Mouse (Mus musculus) intestine, embryonic 15.5 days (tissue): ENCODE results near the gene Rpl3l. TPM values are rescaled to one million over a fixed set of nuclear protein-coding genes. Genes with fewer than 3 reads are reported as not detected.
A peak's percentile ranks its signal among the peaks of the same experiment; 100 is the strongest.
"Not testable (repeated sequence)": the region's sequence is repeated elsewhere in the genome, so short reads cannot be mapped to it uniquely, and the experiment has no call there.

Source experiments
- ATAC-seq: fragments of 200-750 bp; cut with Nextera tagmentation; 2 replicates; pipeline ENCODE4 v1.8.0; 2017; ENCODE audit warnings: moderate TSS enrichment, moderate library complexity
- H3K27ac ChIP-seq: fragments of 300-500 bp; sonication (generic); 2 replicates; pipeline ENCODE4 v1.5.1; 2015; ENCODE audit warnings: mild to moderate bottlenecking, inconsistent platforms
- H3K27me3 ChIP-seq: fragments of 300-500 bp; sonication (generic); replicated peaks from 2 replicates; pipeline ENCODE4 v1.6.1; 2015; ENCODE audit warnings: inconsistent platforms
- H3K36me3 ChIP-seq: fragments of 300-500 bp; sonication (generic); 2 replicates; pipeline ENCODE4 v1.6.1; 2015; ENCODE audit warnings: inconsistent platforms
- H3K4me1 ChIP-seq: fragments of 300-500 bp; sonication (generic); replicated peaks from 2 replicates; pipeline ENCODE4 v1.6.1; 2015; ENCODE audit warnings: inconsistent platforms
- H3K4me2 ChIP-seq: fragments of 300-500 bp; sonication (generic); replicated peaks from 2 replicates; pipeline ENCODE4 v1.6.1; 2015; ENCODE audit warnings: mild to moderate bottlenecking, inconsistent platforms
- H3K4me3 ChIP-seq: fragments of 300-500 bp; sonication (generic); replicated peaks from 2 replicates; pipeline ENCODE4 v1.5.1; 2015; ENCODE audit warnings: inconsistent platforms
- H3K9ac ChIP-seq: fragments of 300-500 bp; sonication (generic); 2 replicates; pipeline ENCODE4 v1.6.1; 2015; ENCODE audit warnings: inconsistent platforms
- H3K9me3 ChIP-seq: fragments of 300-500 bp; sonication (generic); 2 replicates; pipeline ENCODE4 v1.6.1; 2016; ENCODE audit warnings: inconsistent platforms
- WGBS: fragments of 180-500 bp; shearing (Covaris S2); methylation state at CpG from one replicate; pipeline ENCODE4 v1.1.7; 2015; 5-methylcytosine and 5-hydroxymethylcytosine counted together
- polyA plus RNA-seq: library from polyadenylated mRNA; unstranded; fragments of >200 nt; fragmentation: Nextera tagmentation; extraction: Ambion mirVana; gene quantifications from 2 replicates; pipeline ENCODE4 v1.2.1, GENCODE M21; 2015

Gene Rpl3l
- polyA plus RNA-seq, 1 experiment from 2014 or later = not detected

DNA sequence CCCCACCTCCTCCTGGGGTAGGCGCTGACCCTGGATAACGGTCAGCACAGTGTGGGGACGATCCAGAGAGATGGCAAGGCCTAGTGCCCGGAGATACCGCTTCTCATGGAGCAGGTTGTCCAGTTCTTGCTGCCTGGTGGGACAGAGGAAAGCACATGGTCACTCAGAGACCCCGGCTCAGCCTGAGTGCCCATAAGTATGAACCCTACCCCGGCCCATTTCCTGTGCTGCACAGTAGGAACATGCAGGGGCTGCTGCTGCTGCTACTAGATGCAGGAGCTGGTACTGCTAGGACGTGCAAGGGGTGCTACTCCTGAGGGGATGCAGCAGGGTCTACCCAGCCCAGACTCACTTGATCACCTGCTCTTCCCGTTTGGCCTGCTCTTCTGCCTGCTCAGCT lies 26.4 kb upstream of the Rpl3l start:
- ATAC-seq = no peak
- Histone ChIP-seq H3K4me3 (no peak overlapping the region), H3K27me3 (no peaks in the 10 kb centered on the region), H3K9me3 (no peaks in the 10 kb centered on the region), H3K4me1 (peaks cover 22% of the 10 kb centered on the region), H3K27ac (no peak overlapping the region), H3K9ac (no peak overlapping the region), H3K36me3 (peaks cover 35% of the 10 kb centered on the region), H3K4me2 (no peak overlapping the region)
- 86% methylated on average over 9 of the region's 9 CpGs for WGBS

DNA sequence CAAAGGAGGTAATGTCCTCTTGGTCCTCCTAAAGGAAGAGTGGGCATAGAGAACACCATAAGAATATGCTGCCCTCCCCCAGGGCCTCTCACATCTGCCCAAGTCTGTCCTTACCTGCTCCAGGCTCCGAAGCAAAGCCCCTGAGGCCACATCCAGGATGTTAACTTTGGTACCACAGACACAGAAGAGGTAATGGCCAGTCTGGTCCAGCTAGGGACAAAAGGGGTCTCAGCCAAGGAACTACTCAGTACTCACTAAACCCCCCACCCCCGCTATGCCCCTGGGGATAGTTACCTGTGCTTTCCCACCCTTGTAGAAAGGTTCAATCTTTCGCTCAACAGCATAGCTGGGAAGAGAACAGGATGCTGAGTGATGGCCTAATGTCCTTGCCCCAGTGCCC lies 21.8 kb upstream of the Rpl3l start:
- H3K4me1 ChIP-seq = peaks cover 6% of the 10 kb centered on the region; the same call in 1 of the 2 replicates
- H3K27me3 ChIP-seq = no peaks in the 10 kb centered on the region
- no peak overlapping the region for H3K4me3 ChIP-seq
- H3K36me3 ChIP-seq = peaks cover 24% of the 10 kb centered on the region
- H3K9me3 ChIP-seq = no peaks in the 10 kb centered on the region
- H3K4me2 ChIP-seq = no peak overlapping the region
- H3K27ac ChIP-seq = no peak overlapping the region
- no peak for ATAC-seq
- WGBS = 90% methylated on average over 3 of the region's 3 CpGs
- H3K9ac ChIP-seq = no peak overlapping the region

DNA sequence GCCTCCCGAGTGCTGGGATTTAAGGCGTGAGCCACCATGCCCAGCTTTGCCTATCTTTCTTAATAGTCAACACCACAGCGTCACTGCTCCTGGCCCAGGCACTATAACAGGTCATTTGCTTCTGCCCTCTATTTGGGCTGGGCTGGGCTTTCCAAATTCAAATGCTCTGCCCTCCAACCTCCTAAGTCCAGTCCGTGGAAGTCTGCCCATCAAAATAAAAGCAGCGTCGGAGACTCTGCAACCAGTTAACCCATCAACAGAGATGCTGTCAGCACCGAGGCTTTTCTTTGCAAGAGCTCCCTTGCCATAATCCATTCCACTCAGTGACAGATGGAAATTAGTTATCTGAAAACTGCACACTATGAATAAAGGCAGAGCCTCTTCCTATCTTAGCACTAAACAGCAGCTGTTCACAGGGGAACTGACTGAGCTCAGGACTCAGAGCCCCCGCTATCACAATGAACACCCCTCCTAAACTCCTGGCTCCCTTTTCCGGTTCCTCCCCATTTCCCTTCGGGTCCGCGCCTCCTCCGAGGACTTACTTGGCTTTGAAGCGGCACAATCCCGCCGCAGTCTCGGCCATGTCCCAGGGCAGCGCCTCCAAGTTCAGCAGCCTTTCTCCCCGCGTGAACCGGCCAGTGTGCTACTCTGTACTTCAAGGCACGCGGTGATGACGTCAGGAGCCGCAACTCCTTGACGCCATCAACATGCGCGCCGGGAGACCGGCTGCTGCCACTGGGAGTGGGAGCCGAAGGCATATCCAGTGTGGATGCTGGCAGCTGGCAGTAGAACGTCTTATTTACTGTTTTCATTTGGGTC lies 20.4 kb upstream of the Rpl3l start, which contains the start of gene Tbl3:
TSS of gene Tbl3 (minus strand) at position 679 of the 819 bp plus-strand sequence.
- Histone ChIP-seq H3K36me3 (peaks cover 11% of the 10 kb centered on the region), H3K4me2 (peak within 1 kb of the TSS; percentile 81), H3K9ac (peak within 1 kb of the TSS; percentile 77), H3K4me1 (peaks cover 6% of the 10 kb centered on the region; the same call in 1 of the 2 replicates), H3K27ac (peak within 1 kb of the TSS; percentile 83), H3K9me3 (no peaks in the 10 kb centered on the region), H3K4me3 (peak within 1 kb of the TSS; percentile 80), H3K27me3 (no peaks in the 10 kb centered on the region)
- WGBS = 3% methylated on average over 32 of the region's 32 CpGs
- ATAC-seq = peak; percentile 91

DNA sequence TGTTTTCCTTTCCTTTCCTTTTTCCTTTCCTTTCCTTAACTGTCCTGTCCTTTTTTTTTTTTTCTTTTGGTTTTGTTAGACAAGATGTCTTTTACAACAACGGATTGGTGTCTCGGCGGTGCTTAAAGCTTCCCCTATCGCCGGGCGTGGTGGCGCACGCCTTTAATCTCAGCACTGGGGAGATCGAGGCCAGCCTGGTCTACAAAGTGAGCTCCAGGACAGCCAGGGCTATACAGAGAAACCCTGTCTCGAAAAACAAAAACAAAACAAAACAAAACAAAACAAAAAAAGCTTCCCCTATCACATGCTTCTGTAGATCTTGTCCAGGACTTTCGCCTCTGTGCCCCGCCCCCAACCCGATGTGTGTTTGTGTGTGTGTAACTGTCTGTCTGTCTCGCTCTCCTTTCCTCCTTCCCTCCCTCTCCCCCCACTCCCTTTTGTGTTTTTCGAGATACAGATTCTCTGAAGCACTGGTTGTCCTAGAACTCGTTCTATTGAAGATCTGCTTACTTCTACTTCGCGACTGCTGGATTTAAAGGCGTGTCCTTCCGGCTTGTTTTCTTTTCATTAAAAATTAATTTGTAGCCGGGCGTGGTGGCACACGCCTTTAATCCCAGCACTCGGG lies 19.7 kb upstream of the Rpl3l start:
- Histone ChIP-seq H3K4me3 (peak overlapping the region; percentile 80), H3K4me1 (peaks cover 6% of the 10 kb centered on the region; the same call in 1 of the 2 replicates), H3K4me2 (peak overlapping the region; percentile 81), H3K36me3 (peaks cover 8% of the 10 kb centered on the region), H3K27ac (peak overlapping the region; percentile 83), H3K9ac (peak overlapping the region; percentile 77), H3K27me3 (no peaks in the 10 kb centered on the region), H3K9me3 (no peaks in the 10 kb centered on the region)
- 3% methylated on average over 24 of the region's 24 CpGs for WGBS
- peak; percentile 71 for ATAC-seq

DNA sequence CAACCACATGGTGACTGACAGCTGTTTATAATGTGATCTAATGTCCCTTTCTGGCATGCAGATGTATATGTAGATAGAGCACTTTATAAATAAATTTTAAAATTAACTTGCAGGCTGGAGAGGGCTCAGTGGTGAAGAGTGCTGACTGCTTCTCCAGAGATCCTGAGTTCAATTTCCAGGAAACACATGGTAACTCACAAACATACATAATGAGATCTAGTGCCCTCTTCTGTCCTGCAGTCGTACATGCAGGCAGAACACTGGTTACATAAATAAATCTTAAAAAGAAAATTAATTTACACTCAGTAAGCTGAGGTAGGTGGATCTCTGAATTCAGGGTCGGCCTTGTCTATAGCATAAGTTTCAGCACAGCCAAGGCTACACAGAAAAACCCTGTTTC lies 19.0 kb upstream of the Rpl3l start:
- Histone ChIP-seq H3K4me3 (no peak overlapping the region), H3K27me3 (no peaks in the 10 kb centered on the region), H3K9me3 (no peaks in the 10 kb centered on the region), H3K36me3 (peaks cover 8% of the 10 kb centered on the region), H3K4me1 (peaks cover 6% of the 10 kb centered on the region; the same call in 1 of the 2 replicates), H3K9ac (no peak overlapping the region), H3K4me2 (no peak overlapping the region; the same call in 1 of the 2 replicates), H3K27ac (no peak overlapping the region)
- WGBS = 34% methylated on average over 2 of the region's 2 CpGs
- ATAC-seq = no peak

DNA sequence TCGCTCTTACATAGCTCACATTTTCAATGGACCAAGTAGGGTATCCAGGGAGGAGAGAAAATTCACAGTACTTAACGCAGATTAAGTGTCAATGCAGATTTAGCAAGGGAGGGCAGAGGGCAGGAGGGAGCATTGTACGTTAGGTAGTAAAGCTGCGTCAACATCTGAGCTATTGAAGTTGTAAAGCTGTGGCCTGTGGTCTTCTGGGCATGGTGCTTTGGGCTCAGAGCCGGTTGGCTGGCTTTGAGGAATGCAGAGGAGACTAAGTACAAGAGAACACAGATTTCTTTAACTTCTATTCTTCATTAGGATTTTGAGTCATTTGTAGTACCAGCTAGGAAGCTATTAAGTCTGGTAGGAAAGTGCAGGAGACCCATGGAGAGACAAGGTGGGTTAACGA lies 12.1 kb upstream of the Rpl3l start:
- H3K27me3 ChIP-seq = no peaks in the 10 kb centered on the region
- no peaks in the 10 kb centered on the region for H3K9me3 ChIP-seq
- H3K9ac ChIP-seq = no peak overlapping the region
- peaks cover 12% of the 10 kb centered on the region; the same call in 1 of the 2 replicates for H3K36me3 ChIP-seq
- no peaks in the 10 kb centered on the region for H3K4me1 ChIP-seq
- no peak for ATAC-seq
- no peak overlapping the region for H3K4me3 ChIP-seq
- 74% methylated on average over 6 of the region's 6 CpGs for WGBS
- H3K4me2 ChIP-seq = no peak overlapping the region
- H3K27ac ChIP-seq = no peak overlapping the region

DNA sequence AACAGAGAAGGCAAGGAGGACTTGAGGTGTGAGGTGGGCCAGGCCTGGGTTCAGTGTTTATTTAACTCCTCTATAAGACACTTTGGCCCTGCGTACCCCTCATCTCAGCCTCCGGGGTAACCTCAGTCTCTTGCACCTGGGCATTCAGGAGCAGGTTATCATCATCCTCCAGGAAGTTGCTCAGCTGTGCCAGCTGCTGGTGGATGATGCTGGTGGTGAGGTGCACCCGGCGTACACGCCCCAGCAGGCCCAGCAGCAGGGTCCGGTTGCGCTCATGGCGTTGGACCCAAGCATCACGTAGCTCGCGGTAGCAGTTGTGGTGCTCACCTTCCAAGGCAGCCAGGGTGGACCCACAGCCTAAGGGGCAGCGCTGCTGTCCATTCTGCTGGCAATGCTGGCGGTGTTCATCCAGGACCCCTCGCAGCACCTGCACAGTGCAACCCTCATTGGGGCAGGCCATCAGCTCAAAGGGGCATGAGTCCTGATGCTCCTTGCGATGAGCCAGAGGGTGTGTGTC lies 11.4 kb upstream of the Rpl3l start:
- no peaks in the 10 kb centered on the region for H3K27me3 ChIP-seq
- H3K36me3 ChIP-seq = peaks cover 14% of the 10 kb centered on the region
- H3K27ac ChIP-seq = no peak overlapping the region
- no peak overlapping the region for H3K9ac ChIP-seq
- H3K9me3 ChIP-seq = no peaks in the 10 kb centered on the region
- no peak overlapping the region for H3K4me3 ChIP-seq
- H3K4me1 ChIP-seq = 0 out of 2 replicates have a peak, but pooled peaks cover under 1% of the 10 kb centered on the region
- no peak overlapping the region for H3K4me2 ChIP-seq
- no peak for ATAC-seq
- 94% methylated on average over 15 of the region's 15 CpGs for WGBS

DNA sequence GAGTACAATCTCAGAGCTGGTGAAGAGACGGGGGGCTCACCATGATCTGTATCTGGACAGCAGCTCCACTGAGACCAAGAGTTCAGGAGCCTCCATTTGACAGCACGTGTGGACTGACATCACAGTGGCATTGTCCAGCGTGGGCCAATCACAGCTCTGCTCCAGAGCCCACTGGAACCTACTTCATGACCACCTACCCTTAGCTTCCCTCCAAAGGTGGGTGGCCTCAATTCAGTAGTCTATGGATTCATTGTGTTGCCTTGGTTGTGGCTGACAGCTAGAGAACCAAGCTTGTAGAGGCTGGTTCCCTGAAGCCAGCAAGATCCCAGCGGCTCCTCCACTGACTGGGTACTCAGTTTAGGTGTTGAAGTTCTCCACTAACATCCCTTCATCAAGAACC lies 9.7 kb upstream of the Rpl3l start, which contains the start of the genes Rnf151 and Rps2:
TSS of gene Rnf151 (minus strand) at position 121 of the 400 bp plus-strand sequence.
TSS of gene Rps2 (plus strand) at position 174 of the 400 bp plus-strand sequence.
- Histone ChIP-seq H3K4me3 (peak within 1 kb of the TSS; percentile 72), H3K27ac (no peak within 1 kb of the TSS), H3K4me1 (peaks cover 16% of the 10 kb centered on the region), H3K9me3 (no peaks in the 10 kb centered on the region), H3K4me2 (peak within 1 kb of the TSS; percentile 55), H3K36me3 (peaks cover 26% of the 10 kb centered on the region), H3K9ac (peak within 1 kb of the TSS; percentile 92), H3K27me3 (no peaks in the 10 kb centered on the region)
- WGBS = 80% methylated on average over 4 of the region's 4 CpGs
- no peak for ATAC-seq

DNA sequence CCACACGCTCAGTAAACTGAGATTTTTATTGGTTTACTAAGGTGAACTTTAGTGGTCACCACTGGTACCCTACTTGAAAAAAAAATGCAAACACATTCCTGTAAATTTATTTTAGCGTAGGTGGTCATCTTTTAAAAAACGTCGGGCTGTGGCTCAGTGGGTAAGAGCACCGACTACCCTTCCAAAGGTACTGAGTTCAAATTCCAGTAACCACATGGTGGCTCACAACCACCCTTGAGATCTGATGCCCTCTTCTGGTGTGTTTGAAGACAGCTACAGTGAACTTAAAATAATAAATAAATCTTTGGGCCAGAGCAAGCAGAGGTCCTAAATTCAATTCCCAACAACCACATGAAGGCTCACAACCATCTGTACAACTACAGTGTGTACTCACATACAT lies 8.7 kb upstream of the Rpl3l start:
- Histone ChIP-seq H3K4me2 (peak overlapping the region; percentile 55), H3K36me3 (peaks cover 26% of the 10 kb centered on the region), H3K4me3 (peak overlapping the region; percentile 72), H3K9ac (peak overlapping the region; percentile 92), H3K4me1 (peaks cover 23% of the 10 kb centered on the region)
- not testable (repeated sequence) for H3K27me3 ChIP-seq, H3K27ac ChIP-seq, ATAC-seq, H3K9me3 ChIP-seq
- 61% methylated on average over 5 of the region's 5 CpGs for WGBS

DNA sequence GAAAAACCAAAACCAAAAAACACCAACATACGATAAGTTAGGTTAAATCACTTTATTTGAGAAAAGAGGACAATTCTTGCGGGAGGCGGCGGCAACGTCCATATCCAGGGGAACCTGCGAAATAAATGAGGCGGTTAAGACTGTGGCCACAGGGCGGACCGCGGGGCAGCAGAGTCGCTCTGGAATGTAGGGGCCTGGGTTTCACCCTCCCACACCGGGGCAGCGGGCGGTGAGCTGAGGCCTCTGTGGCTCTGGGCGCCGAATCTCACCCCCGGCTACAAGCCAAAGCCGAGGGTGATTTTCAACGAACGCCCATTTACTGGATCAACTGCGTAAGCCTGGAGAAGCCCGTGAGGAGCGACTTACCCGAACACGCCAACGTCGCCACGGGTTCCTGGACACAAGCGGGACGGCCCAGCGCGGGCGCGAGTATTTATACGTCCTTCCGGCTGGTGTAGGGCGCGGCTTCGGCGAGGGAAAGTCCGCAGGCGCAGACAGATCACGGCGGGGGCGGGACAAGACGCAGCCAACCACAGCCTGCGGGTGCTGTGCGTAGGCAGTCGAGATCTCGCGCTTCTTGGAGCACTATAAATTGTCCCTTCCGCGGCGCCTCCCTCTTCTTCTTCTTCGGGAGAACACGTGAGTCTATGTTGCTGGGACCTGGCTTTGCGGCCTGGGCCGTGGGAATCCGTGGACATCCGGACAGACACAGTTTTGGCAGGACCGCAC lies 8.0 kb upstream of the Rpl3l start:
- Histone ChIP-seq H3K27me3 (no peaks in the 10 kb centered on the region), H3K4me2 (peak overlapping the region; percentile 71), H3K4me3 (peak overlapping the region; percentile 72), H3K4me1 (peaks cover 23% of the 10 kb centered on the region), H3K36me3 (peaks cover 26% of the 10 kb centered on the region), H3K9ac (peak overlapping the region; percentile 92), H3K9me3 (no peaks in the 10 kb centered on the region), H3K27ac (peak overlapping the region; percentile 83)
- peak; percentile 97 for ATAC-seq
- WGBS = under 1% methylated on average over 61 of the region's 61 CpGs

DNA sequence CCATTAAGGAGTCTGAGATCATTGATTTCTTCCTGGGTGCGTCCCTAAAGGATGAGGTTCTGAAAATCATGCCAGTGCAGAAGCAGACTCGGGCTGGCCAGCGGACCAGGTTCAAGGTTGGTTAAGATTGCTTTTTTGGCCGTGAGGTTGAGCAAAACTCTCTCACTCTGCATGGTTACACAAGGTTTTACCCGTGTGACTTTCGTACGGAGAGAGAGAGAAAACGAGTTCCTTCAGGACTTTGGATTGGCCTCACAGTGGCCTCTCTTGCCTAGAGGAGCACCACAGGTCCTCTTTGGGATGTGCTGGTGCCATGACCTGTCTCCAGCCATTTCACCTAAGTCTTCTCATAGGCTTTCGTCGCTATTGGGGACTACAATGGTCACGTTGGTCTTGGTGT lies 7.0 kb upstream of the Rpl3l start:
- Histone ChIP-seq H3K4me2 (peak overlapping the region; percentile 71), H3K27ac (peak overlapping the region; percentile 83), H3K4me3 (peak overlapping the region; percentile 72), H3K9ac (peak overlapping the region; percentile 79), H3K36me3 (peaks cover 26% of the 10 kb centered on the region), H3K4me1 (peaks cover 23% of the 10 kb centered on the region)
- not testable (repeated sequence) for H3K27me3 ChIP-seq, H3K9me3 ChIP-seq, ATAC-seq
- WGBS = under 1% methylated on average over 11 of the region's 11 CpGs
